In the genomic region with DNA sequence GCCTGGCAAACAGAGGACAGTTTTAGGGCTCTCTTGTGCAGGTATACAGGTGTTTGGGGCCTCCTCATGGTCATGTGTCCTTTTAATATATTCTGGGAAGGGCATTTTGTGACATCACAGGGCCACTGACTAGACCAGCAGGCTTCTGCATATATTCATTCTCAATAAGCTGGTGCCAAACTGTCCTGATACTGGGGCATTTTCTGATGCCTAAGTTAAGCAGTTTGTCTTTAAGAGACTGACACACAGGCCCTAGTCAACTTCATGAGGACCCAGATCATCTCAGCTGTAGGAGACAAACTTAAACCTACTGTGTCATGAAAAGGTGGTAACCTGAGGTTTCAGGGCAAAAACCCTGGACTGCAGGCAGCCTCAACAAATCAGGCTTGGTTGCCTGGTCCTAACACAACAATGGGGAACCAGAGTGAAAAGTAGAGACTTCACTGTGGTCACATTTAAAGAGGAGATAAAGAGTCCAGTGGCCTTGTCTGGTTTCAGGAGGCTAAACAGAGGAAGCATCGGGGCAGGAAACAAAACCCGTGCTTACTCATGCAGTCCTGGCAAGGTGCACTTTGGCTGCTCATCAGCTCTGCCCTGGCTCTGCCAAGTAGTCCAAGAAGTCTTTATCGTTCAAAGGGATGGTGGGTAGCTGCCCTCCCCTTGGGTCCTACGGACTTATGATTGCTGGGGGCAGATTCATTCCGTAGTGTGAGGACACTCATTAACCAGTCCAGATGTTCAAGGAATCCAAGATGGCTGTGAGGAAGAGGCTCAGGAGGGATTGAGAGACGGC, we compare ENCODE assay signal across 12 mouse cellular contexts. TPM values are rescaled to one million over a fixed set of nuclear protein-coding genes. Genes with fewer than 3 reads are reported as not detected.
DNase-seq lines count a peak whose midpoint lies in the region; ATAC-seq and TF ChIP-seq lines count a peak whose summit lies in the region.
"Had no signal": no experiment of that assay in that cellular context is flagged by ENCODE, and none has a peak within 500 bp of the region (broad histone marks: within the 10 kb centered on the region; RNA-seq: fewer than 3 reads in every experiment).

No protein-coding gene starts in this region.

- H3K9me3 ChIP-seq in forebrain, postnatal 0 days (ENCODE audit: low read length), result no peaks in the 10 kb centered on the region
- H3K9me3 ChIP-seq: stomach, embryonic 15.5 days had no signal

- peak; percentile 23; the same call in 1 of the 2 replicates for ATAC-seq in megakaryocyte progenitor cell, adult 5-6 weeks (replicated peaks; ENCODE audit: poor library complexity)
- no peak for ATAC-seq in forebrain, postnatal 0 days

- TF ChIP-seq CTCF in forebrain, postnatal 0 days (IDR thresholded peaks at IDR 0.05; ENCODE audit: low read depth), result no peak

- DNase-seq in cerebellum, adult 18-20 months, result peak; percentile 22 to 26
- no peak for DNase-seq in cerebellum, postnatal 4 days (ENCODE audit: low spot score in 2 of 2)
- peak; percentile 29 for DNase-seq in lung, postnatal 10 days
- DNase-seq in lung, postnatal 4 days, result no peak
- peak; percentile 43 for DNase-seq in brain, adult 2 months (ENCODE audit: low read depth, low spot score)
- DNase-seq in forebrain, postnatal 0 days, result no peak
- no peak for DNase-seq in neural tube, embryonic 10.5 days (ENCODE audit: extremely low spot score, low spot score)
- DNase-seq: midbrain, embryonic 14.5 days had no signal

- no peak overlapping the region for H3K27ac ChIP-seq in forebrain, postnatal 0 days (ENCODE audit: low read depth, low read length)
- H3K27ac ChIP-seq: hindbrain, embryonic 14.5 days; liver, embryonic 14.5 days; stomach, embryonic 15.5 days had no signal

- WGBS in forebrain, postnatal 0 days, result 76% methylated on average over 6 of the region's 6 CpGs

- H3K36me3 ChIP-seq in forebrain, postnatal 0 days (ENCODE audit: insufficient read depth), result no peaks in the 10 kb centered on the region
- H3K36me3 ChIP-seq: stomach, embryonic 15.5 days had no signal

- no peaks in the 10 kb centered on the region for H3K27me3 ChIP-seq in forebrain, postnatal 0 days (ENCODE audit: insufficient read depth, low read length)
- H3K27me3 ChIP-seq: stomach, embryonic 15.5 days had no signal

- no peak overlapping the region for H3K9ac ChIP-seq in forebrain, postnatal 0 days
- H3K9ac ChIP-seq: hindbrain, embryonic 14.5 days; liver, embryonic 14.5 days; stomach, embryonic 15.5 days had no signal

- H3K4me1 ChIP-seq in forebrain, postnatal 0 days (ENCODE audit: insufficient read depth), result no peaks in the 10 kb centered on the region

- H3K4me2 ChIP-seq in forebrain, postnatal 0 days (ENCODE audit: low read depth), result no peak overlapping the region
- H3K4me2 ChIP-seq: hindbrain, embryonic 14.5 days; stomach, embryonic 15.5 days had no signal

- no peak overlapping the region for H3K4me3 ChIP-seq in forebrain, postnatal 0 days (ENCODE audit: low read depth, low read length)
- H3K4me3 ChIP-seq: stomach, embryonic 15.5 days had no signal

RNA-seq across cellular contexts. Expression of a gene that starts 4.9 kb away (rescaled TPM):
- total RNA-seq in megakaryocyte progenitor cell, adult 5-6 weeks (2015), result 0.07 and 0.73 TPM in 2 replicates
- 0.37 and 1.4 TPM in 2 replicates for total RNA-seq in megakaryocyte progenitor cell, adult 5-6 weeks (2017)
- 4.9 and 5.6 TPM in 2 replicates for total RNA-seq in forebrain, postnatal 0 days (2014; rRNA removed)
- polyA plus RNA-seq in forebrain, postnatal 0 days (2015; fragmentation: Nextera tagmentation; extraction: Ambion mirVana), result 4.7 and 6.9 TPM in 2 replicates

RNA-seq across cellular contexts. Expression of a gene that starts 35.7 kb away (rescaled TPM):
- not detected in 2 replicates for total RNA-seq in megakaryocyte progenitor cell, adult 5-6 weeks (2015)
- 0.10 TPM in 1 of 2 replicates, not detected in the other for total RNA-seq in megakaryocyte progenitor cell, adult 5-6 weeks (2017)
- 0.38 and 0.86 TPM in 2 replicates for total RNA-seq in forebrain, postnatal 0 days (2014; rRNA removed)
- 0.15 and 0.19 TPM in 2 replicates for polyA plus RNA-seq in forebrain, postnatal 0 days (2015; fragmentation: Nextera tagmentation; extraction: Ambion mirVana)

Comparison
In these comparisons a context has a peak if more than half of its experiments do, and no peak if none do; other contexts are left out.
1. DNase-seq: peak in cerebellum, adult 18-20 months (2 of 2), lung, postnatal 10 days (single experiment) and brain, adult 2 months (single experiment); none in cerebellum, postnatal 4 days (0 of 2), lung, postnatal 4 days (0 of 2), forebrain, postnatal 0 days (single experiment) and neural tube, embryonic 10.5 days (single experiment).